Mouse (Mus musculus) stomach, embryonic 15.5 days (tissue): ENCODE measurements at regions not wholly inside any gene's neighbourhood (a gene's known extent, or its start where the extent isn't known, plus 50 kb on each side); places are given as distances from the start of the nearest gene placed in this dataset.

ENCODE experiments used
- ATAC-seq: fragments of 200-750 bp; cut with Nextera tagmentation; 2 replicates; pipeline ENCODE4 v1.8.0; 2017; ENCODE audit warnings: low read depth, moderate number of reproducible peaks, moderate TSS enrichment; ENCODE audit not compliant: insufficient read depth, low FRiP score
- H3K27ac ChIP-seq: fragments of 300-500 bp; sonication (generic); 2 replicates; pipeline ENCODE4 v1.5.1; 2015; ENCODE audit warnings: mild to moderate bottlenecking, inconsistent platforms
- H3K27me3 ChIP-seq: fragments of 300-500 bp; sonication (generic); replicated peaks from 2 replicates; pipeline ENCODE4 v1.6.1; 2015; ENCODE audit warnings: inconsistent platforms
- H3K36me3 ChIP-seq: fragments of 300-500 bp; sonication (generic); 2 replicates; pipeline ENCODE4 v1.6.1; 2015; ENCODE audit warnings: inconsistent platforms
- H3K4me1 ChIP-seq: fragments of 300-500 bp; sonication (generic); 2 replicates; pipeline ENCODE4 v1.6.1; 2015; ENCODE audit warnings: inconsistent platforms
- H3K4me2 ChIP-seq: fragments of 300-500 bp; sonication (generic); 2 replicates; pipeline ENCODE4 v1.6.1; 2015; ENCODE audit warnings: mild to moderate bottlenecking, inconsistent platforms
- H3K4me3 ChIP-seq: fragments of 300-500 bp; sonication (generic); replicated peaks from 2 replicates; pipeline ENCODE4 v1.5.1; 2015; ENCODE audit warnings: inconsistent platforms
- H3K9ac ChIP-seq: fragments of 300-500 bp; sonication (generic); 2 replicates; pipeline ENCODE4 v1.6.1; 2015; ENCODE audit warnings: inconsistent platforms
- H3K9me3 ChIP-seq: fragments of 300-500 bp; sonication (generic); 2 replicates; pipeline ENCODE4 v1.6.1; 2016; ENCODE audit warnings: inconsistent platforms
- WGBS: fragments of 180-500 bp; shearing (Covaris S2); methylation state at CpG from one replicate; pipeline ENCODE4 v1.1.7; 2015; 5-methylcytosine and 5-hydroxymethylcytosine counted together

GRCm38 (mm10) chr6:89215021-89215420, 147.4 kb downstream of the Plxna1 start:
- Histone ChIP-seq H3K36me3 (no peaks in the 10 kb centered on the region), H3K4me3 (no peak overlapping the region), H3K9me3 (no peaks in the 10 kb centered on the region), H3K4me1 (no peaks in the 10 kb centered on the region), H3K27ac (no peak overlapping the region), H3K4me2 (no peak overlapping the region), H3K9ac (no peak overlapping the region), H3K27me3 (no peaks in the 10 kb centered on the region)
- ATAC-seq, result no peak
- 68% methylated on average over 3 of the region's 3 CpGs for WGBS

- H3K27ac ChIP-seq, result no peak overlapping the region
- no peaks in the 10 kb centered on the region for H3K36me3 ChIP-seq
- 24% methylated on average over 27 of the region's 27 CpGs for WGBS
- peak overlapping the region; percentile 27 for H3K4me2 ChIP-seq
- no peak for ATAC-seq
- no peak overlapping the region for H3K9ac ChIP-seq
- H3K4me3 ChIP-seq, result no peak overlapping the region
- H3K9me3 ChIP-seq, result no peaks in the 10 kb centered on the region
- H3K4me1 ChIP-seq, result peaks cover 8% of the 10 kb centered on the region
- 0 out of 2 replicates have a peak, but pooled peaks cover 4% of the 10 kb centered on the region for H3K27me3 ChIP-seq
These were observed 126.9 kb downstream of the Plxna1 start for GRCm38 (mm10) chr6:89235416-89236075.

- ATAC-seq, result no peak
- no peak overlapping the region for H3K4me3 ChIP-seq
- H3K9ac ChIP-seq, result no peak overlapping the region
- no peak overlapping the region for H3K4me2 ChIP-seq
- no peaks in the 10 kb centered on the region for H3K9me3 ChIP-seq
- H3K4me1 ChIP-seq, result peaks cover 8% of the 10 kb centered on the region
- H3K27me3 ChIP-seq, result 0 out of 2 replicates have a peak, but pooled peaks cover 4% of the 10 kb centered on the region
- WGBS, result 37% methylated on average over 8 of the region's 8 CpGs
- H3K27ac ChIP-seq, result no peak overlapping the region
- H3K36me3 ChIP-seq, result no peaks in the 10 kb centered on the region
These were observed 126.2 kb downstream of the Plxna1 start for GRCm38 (mm10) chr6:89236226-89236625.

- WGBS, result 77% methylated on average over 10 of the region's 10 CpGs
- 0 out of 2 replicates have a peak, but pooled peaks cover 4% of the 10 kb centered on the region for H3K27me3 ChIP-seq
- H3K9ac ChIP-seq, result no peak overlapping the region
- peaks cover 8% of the 10 kb centered on the region for H3K4me1 ChIP-seq
- no peak overlapping the region for H3K4me3 ChIP-seq
- H3K36me3 ChIP-seq, result no peaks in the 10 kb centered on the region
- H3K4me2 ChIP-seq, result no peak overlapping the region
- ATAC-seq, result no peak
- H3K9me3 ChIP-seq, result no peaks in the 10 kb centered on the region
- no peak overlapping the region for H3K27ac ChIP-seq
These were observed 125.4 kb downstream of the Plxna1 start for GRCm38 (mm10) chr6:89236892-89237646.

GRCm38 (mm10) chr6:89238871-89239270, 123.5 kb downstream of the Plxna1 start:
- 33% methylated on average over 14 of the region's 14 CpGs for WGBS
- Histone ChIP-seq H3K4me3 (no peak overlapping the region), H3K27ac (no peak overlapping the region), H3K4me1 (peaks cover 8% of the 10 kb centered on the region), H3K27me3 (0 out of 2 replicates have a peak, but pooled peaks cover 4% of the 10 kb centered on the region), H3K9ac (no peak overlapping the region), H3K36me3 (no peaks in the 10 kb centered on the region), H3K9me3 (no peaks in the 10 kb centered on the region), H3K4me2 (no peak overlapping the region)
- ATAC-seq, result no peak

GRCm38 (mm10) chr6:89239511-89239910, 122.9 kb downstream of the Plxna1 start:
- Histone ChIP-seq H3K9ac (no peak overlapping the region), H3K4me1 (peaks cover 8% of the 10 kb centered on the region), H3K9me3 (no peaks in the 10 kb centered on the region), H3K36me3 (no peaks in the 10 kb centered on the region), H3K4me3 (no peak overlapping the region), H3K27ac (peak overlapping the region; percentile 26; the same call in 1 of the 2 replicates), H3K27me3 (0 out of 2 replicates have a peak, but pooled peaks cover 4% of the 10 kb centered on the region), H3K4me2 (no peak overlapping the region)
- no peak for ATAC-seq
- WGBS, result 33% methylated on average over 8 of the region's 8 CpGs

GRCm38 (mm10) chr6:89240168-89240705, 122.2 kb downstream of the Plxna1 start:
- Histone ChIP-seq H3K4me2 (no peak overlapping the region), H3K9ac (no peak overlapping the region), H3K27me3 (0 out of 2 replicates have a peak, but pooled peaks cover 8% of the 10 kb centered on the region), H3K9me3 (no peaks in the 10 kb centered on the region), H3K27ac (no peak overlapping the region), H3K36me3 (no peaks in the 10 kb centered on the region), H3K4me3 (no peak overlapping the region), H3K4me1 (peaks cover 8% of the 10 kb centered on the region)
- WGBS, result 20% methylated on average over 4 of the region's 4 CpGs
- ATAC-seq, result no peak

- H3K9me3 ChIP-seq, result no peaks in the 10 kb centered on the region
- H3K27me3 ChIP-seq, result 0 out of 2 replicates have a peak, but pooled peaks cover 4% of the 10 kb centered on the region
- H3K27ac ChIP-seq, result no peak overlapping the region
- H3K36me3 ChIP-seq, result no peaks in the 10 kb centered on the region
- ATAC-seq, result no peak; the same call in 1 of the 2 replicates
- 32% methylated on average over 18 of the region's 18 CpGs for WGBS
- no peak overlapping the region for H3K9ac ChIP-seq
- peaks cover 5% of the 10 kb centered on the region for H3K4me1 ChIP-seq
- no peak overlapping the region for H3K4me3 ChIP-seq
- H3K4me2 ChIP-seq, result no peak overlapping the region
These were observed 119.8 kb downstream of the Plxna1 start for GRCm38 (mm10) chr6:89242371-89243288.

- H3K36me3 ChIP-seq, result no peaks in the 10 kb centered on the region
- 57% methylated on average over 8 of the region's 8 CpGs for WGBS
- no peaks in the 10 kb centered on the region for H3K4me1 ChIP-seq
- H3K9me3 ChIP-seq, result no peaks in the 10 kb centered on the region
- H3K27ac ChIP-seq, result no peak overlapping the region
- H3K9ac ChIP-seq, result no peak overlapping the region
- 0 out of 2 replicates have a peak, but pooled peaks cover 4% of the 10 kb centered on the region for H3K27me3 ChIP-seq
- H3K4me2 ChIP-seq, result no peak overlapping the region
- no peak for ATAC-seq
- no peak overlapping the region for H3K4me3 ChIP-seq
These were observed 116.9 kb downstream of the Plxna1 start for GRCm38 (mm10) chr6:89245506-89245905.

- Histone ChIP-seq H3K4me1 (no peaks in the 10 kb centered on the region), H3K4me3 (no peak overlapping the region), H3K27ac (no peak overlapping the region), H3K9me3 (no peaks in the 10 kb centered on the region), H3K4me2 (no peak overlapping the region), H3K9ac (no peak overlapping the region), H3K27me3 (0 out of 2 replicates have a peak, but pooled peaks cover 4% of the 10 kb centered on the region), H3K36me3 (no peaks in the 10 kb centered on the region)
- 84% methylated on average over 5 of the region's 5 CpGs for WGBS
- ATAC-seq, result no peak
These were observed 116.2 kb downstream of the Plxna1 start for GRCm38 (mm10) chr6:89246261-89246660.

GRCm38 (mm10) chr6:89248574-89248973, 113.8 kb downstream of the Plxna1 start:
- ATAC-seq, result no peak
- H3K27me3 ChIP-seq, result 0 out of 2 replicates have a peak, but pooled peaks cover 4% of the 10 kb centered on the region
- H3K4me1 ChIP-seq, result no peaks in the 10 kb centered on the region
- H3K27ac ChIP-seq, result no peak overlapping the region
- H3K9ac ChIP-seq, result no peak overlapping the region
- H3K4me2 ChIP-seq, result no peak overlapping the region
- WGBS, result 86% methylated on average over 9 of the region's 9 CpGs
- H3K9me3 ChIP-seq, result no peaks in the 10 kb centered on the region
- H3K36me3 ChIP-seq, result no peaks in the 10 kb centered on the region
- no peak overlapping the region for H3K4me3 ChIP-seq
